Mouse (Mus musculus) right cerebral cortex, postnatal 14 days (tissue): ENCODE measurements around the gene Akt3.

Experiments
- DNase-seq: peaks from one replicate; pipeline ENCODE4 v3.0.0; 2022

Gene Akt3

GRCm38 (mm10) chr1:177007405-177007804 is 250.6 kb downstream of the Akt3 start:
- DNase-seq = no peak

- DNase-seq = no peak
These were observed 253.8 kb downstream of the Akt3 start for GRCm38 (mm10) chr1:177004041-177004741.

- DNase-seq = no peak
These were observed 255.1 kb downstream of the Akt3 start for GRCm38 (mm10) chr1:177002951-177003350.

- no peak for DNase-seq
These were observed 259.0 kb downstream of the Akt3 start for GRCm38 (mm10) chr1:176999011-176999410.

- no peak for DNase-seq
These were observed 260.0 kb downstream of the Akt3 start for GRCm38 (mm10) chr1:176997711-176998689.

GRCm38 (mm10) chr1:176997254-176997653 is 260.7 kb downstream of the Akt3 start:
- DNase-seq = no peak

GRCm38 (mm10) chr1:176996630-176997201 is 261.3 kb downstream of the Akt3 start:
- peak; percentile 68 for DNase-seq

- no peak for DNase-seq
These were observed 261.8 kb downstream of the Akt3 start for GRCm38 (mm10) chr1:176996166-176996565.

GRCm38 (mm10) chr1:176995419-176995775 is 262.6 kb downstream of the Akt3 start:
- DNase-seq = no peak

- no peak for DNase-seq
These were observed 263.1 kb downstream of the Akt3 start for GRCm38 (mm10) chr1:176994707-176995418.

- no peak for DNase-seq
These were observed 263.9 kb downstream of the Akt3 start for GRCm38 (mm10) chr1:176994087-176994486.

- no peak for DNase-seq
These were observed 264.6 kb downstream of the Akt3 start for GRCm38 (mm10) chr1:176993141-176994010.

- no peak for DNase-seq
These were observed 265.5 kb downstream of the Akt3 start for GRCm38 (mm10) chr1:176992517-176992916.

- DNase-seq = no peak
These were observed 266.5 kb downstream of the Akt3 start for GRCm38 (mm10) chr1:176991473-176991872.

- no peak for DNase-seq
These were observed 270.8 kb downstream of the Akt3 start for GRCm38 (mm10) chr1:176986990-176987740.

GRCm38 (mm10) chr1:176986275-176986674 is 271.7 kb downstream of the Akt3 start:
- DNase-seq = no peak

GRCm38 (mm10) chr1:176985691-176986090 is 272.3 kb downstream of the Akt3 start:
- no peak for DNase-seq

- DNase-seq = no peak
These were observed 275.3 kb downstream of the Akt3 start for GRCm38 (mm10) chr1:176982671-176983070.

- no peak for DNase-seq
These were observed 276.5 kb downstream of the Akt3 start for GRCm38 (mm10) chr1:176981511-176981910.

GRCm38 (mm10) chr1:176980801-176981400 is 277.1 kb downstream of the Akt3 start:
- no peak for DNase-seq

GRCm38 (mm10) chr1:176980140-176980539 is 277.9 kb downstream of the Akt3 start:
- DNase-seq = no peak
